Mouse (Mus musculus) cerebellum, adult 9-11 months (tissue): ENCODE measurements around the gene Adk.
"Not testable (repeated sequence)": the region's sequence is repeated elsewhere in the genome, so short reads cannot be mapped to it uniquely, and the experiment has no call there.

Experiments used
- DNase-seq: peaks from one replicate; pipeline ENCODE4 v3.0.0; 2022

Gene Adk

GRCm38 (mm10) chr14:21065490-21066162 lies 13.3 kb downstream of the Adk start:
- no peak for DNase-seq

- no peak for DNase-seq
Observed at GRCm38 (mm10) chr14:21069594-21069993, 17.2 kb downstream of the Adk start.

- no peak for DNase-seq
Observed at GRCm38 (mm10) chr14:21073981-21074380, 21.6 kb downstream of the Adk start.

DNA sequence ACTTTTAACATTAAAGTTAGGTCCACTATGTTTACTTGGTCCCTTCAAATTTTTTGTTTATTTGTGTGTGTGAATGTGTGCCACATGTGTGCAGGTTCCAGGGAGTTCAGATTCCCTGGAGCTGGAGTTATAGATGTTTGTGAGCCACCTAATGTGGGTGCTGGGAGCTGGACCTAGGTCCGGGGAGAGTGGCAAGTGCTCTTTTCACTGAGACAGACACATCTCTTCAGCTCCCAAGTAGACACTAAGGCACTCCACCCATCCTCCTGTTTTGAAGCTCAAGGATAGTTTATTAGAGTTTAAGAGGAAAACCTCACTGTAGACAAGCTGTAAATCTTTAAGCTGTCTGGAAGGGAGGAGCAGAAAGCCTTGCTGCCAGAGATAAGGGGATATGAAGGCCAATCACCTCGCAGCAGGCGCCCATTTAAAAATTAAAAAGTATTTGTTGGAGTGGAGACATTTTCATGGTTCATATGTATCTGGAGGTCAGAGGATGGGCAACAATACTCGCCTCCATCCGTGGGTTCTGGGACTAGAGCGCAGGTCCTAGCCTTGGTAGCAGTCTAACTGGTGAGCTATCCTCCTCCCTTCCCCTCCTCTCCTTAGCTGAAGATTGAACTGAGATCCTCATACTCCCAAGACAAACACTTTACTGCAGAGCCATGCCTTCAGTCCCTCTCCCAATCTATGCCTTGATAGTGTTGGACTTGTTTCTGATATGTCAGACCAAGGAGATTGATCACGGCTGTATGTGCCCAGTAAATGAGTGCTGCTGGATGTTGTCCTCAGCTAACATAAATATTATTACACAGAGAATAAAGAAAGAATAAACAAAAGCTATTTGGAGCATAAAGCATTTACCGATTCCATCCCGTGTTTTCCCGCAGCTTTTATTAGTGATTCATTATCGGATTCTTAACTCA lies 22.3 kb downstream of the Adk start:
- peak; percentile 24 for DNase-seq

- DNase-seq: peak; percentile 98
Observed at GRCm38 (mm10) chr14:21075751-21076500, 23.6 kb downstream of the Adk start.

- peak; percentile 67 for DNase-seq
Observed at GRCm38 (mm10) chr14:21076501-21077194, 24.3 kb downstream of the Adk start.

DNA sequence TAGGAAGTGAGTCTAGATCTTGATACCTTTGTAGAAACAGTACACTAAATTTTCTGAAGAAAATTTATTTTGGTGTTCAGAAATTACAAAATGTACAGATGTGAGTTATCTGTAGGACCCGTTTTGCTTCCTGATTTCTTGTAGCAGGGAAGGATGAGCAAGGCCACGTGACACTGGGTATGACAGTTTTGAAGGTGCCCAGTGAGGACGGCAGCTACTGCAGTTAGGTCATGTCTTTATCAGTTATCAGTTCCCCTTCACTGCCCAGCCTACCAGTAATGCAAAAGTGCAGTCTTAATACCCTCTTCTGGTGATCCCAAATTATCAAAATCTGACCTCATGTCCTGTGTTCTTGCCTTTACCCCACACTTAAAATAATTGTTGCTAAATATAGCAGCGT lies 25.6 kb downstream of the Adk start:
- no peak for DNase-seq

DNA sequence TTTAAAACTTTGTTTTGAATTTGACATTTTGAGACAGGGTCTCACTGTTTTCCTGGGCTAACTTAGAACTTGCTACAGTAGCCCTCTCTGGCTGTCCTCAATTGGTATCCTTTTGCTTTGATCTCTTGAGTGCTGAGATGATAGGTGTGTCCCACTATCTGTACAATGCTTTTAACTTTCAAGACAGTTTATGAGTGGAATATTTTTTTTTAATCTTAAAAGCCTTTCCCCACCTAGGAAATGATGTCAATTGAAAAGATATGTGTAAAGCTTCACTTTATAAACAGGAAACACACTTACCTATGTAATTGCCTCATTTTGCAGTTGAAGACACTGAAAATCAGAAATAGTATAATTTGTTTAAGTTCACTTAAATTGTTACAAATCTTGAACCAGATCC lies 26.1 kb downstream of the Adk start:
- DNase-seq: no peak

GRCm38 (mm10) chr14:21082823-21083222 lies 30.4 kb downstream of the Adk start:
- DNase-seq: no peak

DNA sequence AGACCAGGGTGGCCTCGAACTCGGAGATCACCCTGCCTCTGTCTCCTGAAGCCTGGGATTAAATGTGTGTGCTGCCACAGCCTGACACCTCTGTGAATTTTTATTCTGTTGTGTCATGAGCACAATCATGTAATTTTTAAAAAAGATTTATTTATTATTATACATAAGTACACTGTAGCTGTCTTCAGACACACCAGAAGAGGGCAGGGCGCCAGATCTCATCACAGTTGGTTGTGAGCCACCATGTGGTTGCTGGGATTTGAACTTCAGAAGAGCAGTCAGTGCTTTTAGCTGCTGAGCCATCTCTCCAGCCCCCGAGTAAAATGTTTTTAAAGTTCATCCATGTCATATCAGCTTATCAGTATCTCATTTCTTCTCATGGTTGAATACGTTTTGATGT lies 33.3 kb downstream of the Adk start:
- no peak for DNase-seq

DNA sequence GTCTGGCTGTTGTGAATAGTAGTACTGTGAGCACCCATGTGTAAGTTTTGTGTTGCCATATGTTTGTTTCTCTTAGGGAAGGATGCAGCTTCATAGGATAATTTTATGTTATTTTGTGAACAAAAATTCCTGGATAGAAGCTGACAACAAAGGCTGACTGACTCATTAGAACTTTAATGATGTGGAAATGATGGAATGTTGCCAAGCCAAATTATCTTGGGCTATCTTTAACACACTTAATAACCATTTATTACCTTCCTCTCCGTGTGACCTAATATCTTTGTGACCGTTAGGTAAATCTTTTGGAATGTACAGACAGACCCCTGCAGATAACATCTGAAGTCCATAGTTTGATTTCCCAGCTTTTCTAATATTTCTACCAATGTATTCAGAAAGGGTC lies 33.7 kb downstream of the Adk start:
- DNase-seq: no peak

DNA sequence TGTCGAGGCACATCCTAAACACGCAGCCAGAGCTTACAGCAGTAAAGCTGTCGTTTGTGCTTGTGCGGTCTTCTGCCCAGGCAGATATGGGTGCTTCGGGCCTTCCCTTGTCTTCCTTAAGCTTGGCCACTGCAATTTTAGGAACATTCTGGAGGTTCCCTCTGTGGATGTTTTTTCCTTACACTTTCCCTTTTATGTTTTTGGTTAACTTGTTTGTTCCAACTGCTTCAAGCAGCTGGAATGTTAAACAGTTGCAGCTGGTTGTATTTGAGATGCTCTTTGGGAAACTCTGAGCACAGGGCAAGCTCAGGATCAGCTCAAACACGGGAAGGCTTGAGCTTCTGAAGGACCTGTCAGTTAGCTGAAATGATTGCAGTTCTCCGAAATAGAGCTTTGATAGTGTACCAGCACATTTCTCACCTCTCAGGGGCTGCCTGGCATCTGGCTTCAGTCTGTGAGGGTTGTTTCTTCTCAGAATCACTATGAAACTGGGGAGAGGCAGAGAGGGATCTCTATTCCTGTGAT lies 34.5 kb downstream of the Adk start:
- DNase-seq: no peak

DNA sequence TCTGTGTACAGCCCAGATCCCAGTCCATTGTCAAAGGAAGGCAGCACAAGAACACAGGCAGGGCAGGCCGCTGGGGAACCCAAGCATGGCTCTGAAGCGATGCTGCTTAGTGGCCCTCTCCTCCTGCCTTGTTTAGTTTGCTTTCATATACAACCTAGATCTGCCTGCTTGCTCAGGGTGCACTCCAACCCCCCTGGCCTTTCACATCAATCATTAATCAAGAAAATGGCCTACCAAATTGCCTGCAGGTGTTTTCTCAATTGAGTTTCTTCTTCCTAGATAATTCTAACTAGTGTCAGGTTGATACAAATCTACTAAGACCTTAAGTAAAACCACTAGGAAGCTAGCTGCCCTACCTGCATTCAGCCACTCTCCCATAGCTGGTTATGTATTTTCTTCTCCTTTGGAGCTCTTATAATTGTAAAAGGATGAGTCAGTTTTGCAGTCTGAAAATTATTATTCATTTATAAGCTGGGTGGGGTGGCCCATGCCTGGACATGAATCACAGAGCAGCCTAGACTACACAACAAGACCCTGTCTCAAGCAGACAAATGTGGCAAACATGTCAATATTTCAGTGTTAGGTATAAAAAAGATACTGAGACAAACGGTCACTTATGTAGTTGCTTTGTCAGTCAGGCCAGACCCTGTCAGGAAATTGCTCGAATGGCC lies 35.2 kb downstream of the Adk start:
- DNase-seq: no peak

GRCm38 (mm10) chr14:21088731-21089130 lies 36.4 kb downstream of the Adk start:
- DNase-seq: no peak

GRCm38 (mm10) chr14:21090400-21090799 lies 38.0 kb downstream of the Adk start:
- DNase-seq: no peak

DNA sequence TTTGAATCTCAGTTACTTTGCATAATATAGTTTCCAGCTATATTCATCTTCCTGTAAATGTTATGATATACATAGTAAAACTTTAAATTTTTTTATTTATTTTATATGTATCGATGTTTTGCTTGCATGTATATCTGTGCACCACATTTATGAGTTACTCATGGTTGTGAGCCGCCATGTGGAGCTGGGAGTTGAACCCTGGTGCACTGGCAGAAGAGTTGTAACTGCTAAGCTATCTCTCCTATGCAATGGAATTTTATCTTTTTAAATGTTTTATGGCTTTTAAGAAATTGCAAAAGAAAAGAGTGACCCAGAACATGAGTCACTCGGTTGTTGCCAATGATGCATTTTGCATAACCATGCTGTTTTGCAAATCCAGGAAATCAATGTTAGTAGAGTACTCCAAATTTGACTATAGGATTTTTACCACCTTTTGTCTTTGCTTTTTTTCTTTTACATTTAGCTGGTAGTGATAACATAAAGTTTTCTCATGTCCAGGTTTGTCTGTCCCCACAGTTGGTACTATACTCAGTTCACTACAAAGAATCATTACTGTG lies 38.6 kb downstream of the Adk start:
- DNase-seq: no peak

- not testable (repeated sequence) for DNase-seq
Observed at GRCm38 (mm10) chr14:21094161-21094560, 41.8 kb downstream of the Adk start.

- no peak for DNase-seq
Observed at GRCm38 (mm10) chr14:21096279-21096678, 43.9 kb downstream of the Adk start.

- no peak for DNase-seq
Observed at GRCm38 (mm10) chr14:21096689-21097088, 44.3 kb downstream of the Adk start.

DNA sequence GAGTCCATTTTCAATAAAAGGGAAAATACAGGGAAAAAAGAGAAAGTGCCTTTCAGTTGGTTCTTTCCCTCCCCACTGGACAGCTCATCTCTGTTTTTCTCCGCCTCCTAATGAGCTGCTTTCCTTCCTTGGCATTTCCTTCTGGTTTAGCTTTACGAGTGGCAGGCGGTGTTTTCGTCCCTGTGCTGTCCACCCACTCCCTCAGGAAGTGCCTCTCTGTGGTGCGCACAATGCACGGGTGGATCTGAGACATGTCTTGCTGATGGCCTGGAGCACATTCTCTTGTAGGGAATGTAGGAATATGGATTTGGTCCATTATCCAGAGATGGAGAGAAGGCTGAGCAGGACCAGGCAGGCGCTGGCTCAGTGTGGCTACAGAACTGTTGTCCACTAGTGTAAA lies 47.0 kb downstream of the Adk start:
- DNase-seq: no peak

DNA sequence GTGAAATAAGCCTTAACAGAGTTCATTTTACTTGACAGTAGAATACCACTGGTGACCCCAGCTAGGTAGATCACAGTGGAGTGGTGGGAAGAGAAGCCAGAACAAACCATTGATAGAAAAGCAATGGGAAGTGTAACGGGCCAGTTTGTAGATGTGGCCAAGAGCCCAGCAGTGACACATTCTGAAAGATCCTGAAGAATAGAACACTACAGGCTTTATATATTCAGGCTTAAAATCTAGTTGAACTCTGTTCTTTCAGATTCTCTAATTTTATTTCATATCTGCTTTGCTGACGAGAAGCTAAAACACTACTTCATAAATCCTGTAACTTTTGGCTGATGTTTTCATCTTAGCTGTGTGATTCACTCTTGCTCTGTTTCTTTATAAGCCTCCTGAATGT lies 48.5 kb downstream of the Adk start:
- no peak for DNase-seq

GRCm38 (mm10) chr14:21101562-21101961 lies 49.2 kb downstream of the Adk start:
- no peak for DNase-seq
